ENCODE assay signal across 24 mouse cellular contexts in the genomic region with DNA sequence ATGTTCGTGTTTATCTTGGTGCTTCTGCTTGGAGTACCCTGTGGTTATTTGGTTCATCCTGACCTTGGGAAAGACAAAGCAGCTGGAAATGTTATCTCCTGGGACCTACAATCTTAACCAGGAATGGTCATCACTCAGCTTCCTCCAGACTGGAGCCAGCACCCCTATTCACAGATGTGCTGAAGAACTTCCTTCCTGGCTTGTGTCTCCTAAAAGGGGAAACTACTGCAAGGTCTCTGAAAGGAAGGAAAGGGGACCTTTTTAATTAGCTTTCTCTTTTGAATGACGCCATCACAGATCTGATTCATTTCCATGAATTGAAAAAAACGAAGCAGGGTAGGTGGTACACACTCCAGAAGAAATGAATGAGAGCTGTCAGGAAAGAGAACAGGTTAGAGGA.
DNase-seq lines count a peak whose midpoint lies in the region; ATAC-seq and TF ChIP-seq lines count a peak whose summit lies in the region.
"Had no signal": no experiment of that assay in that cellular context is flagged by ENCODE, and none has a peak within 500 bp of the region (broad histone marks: within the 10 kb centered on the region; RNA-seq: fewer than 3 reads in every experiment).

No protein-coding gene starts in this region.

- no peak overlapping the region for H3K9ac ChIP-seq in heart, postnatal 0 days (replicated peaks; ENCODE audit: low read depth, low read length)
- H3K9ac ChIP-seq in kidney, postnatal 0 days (ENCODE audit: low read depth, low read length) = no peak overlapping the region
- H3K9ac ChIP-seq: embryonic facial prominence, embryonic 12.5 days; forebrain, embryonic 12.5 days; liver, embryonic 13.5 days; stomach, embryonic 15.5 days had no signal

- WGBS in heart, postnatal 0 days = 59% methylated on average over 3 of the region's 3 CpGs
- 76% methylated on average over 3 of the region's 3 CpGs for WGBS in kidney, postnatal 0 days

- no peak overlapping the region for H3K4me3 ChIP-seq in heart, postnatal 0 days (ENCODE audit: low read depth, low read length)
- no peak overlapping the region for H3K4me3 ChIP-seq in kidney, postnatal 0 days (replicated peaks; ENCODE audit: low read depth, low read length)
- H3K4me3 ChIP-seq: embryonic facial prominence, embryonic 12.5 days; erythroblast, embryonic 14.5 days; forebrain, embryonic 12.5 days; layer of hippocampus, adult 2 months; liver, embryonic 13.5 days; midbrain, embryonic 10.5 days; stomach, embryonic 15.5 days had no signal

- no peak overlapping the region for H3K27ac ChIP-seq in heart, postnatal 0 days (ENCODE audit: low read depth)
- no peak overlapping the region for H3K27ac ChIP-seq in kidney, postnatal 0 days
- H3K27ac ChIP-seq: embryonic facial prominence, embryonic 12.5 days; forebrain, embryonic 12.5 days; hindbrain, postnatal 0 days; layer of hippocampus, adult 2 months; liver, embryonic 13.5 days; midbrain, embryonic 10.5 days; stomach, embryonic 15.5 days had no signal

- no peaks in the 10 kb centered on the region for H3K9me3 ChIP-seq in heart, postnatal 0 days (replicated peaks; ENCODE audit: control insufficient read depth, low read length)
- H3K9me3 ChIP-seq in kidney, postnatal 0 days (replicated peaks; ENCODE audit: low read length) = no peaks in the 10 kb centered on the region
- H3K9me3 ChIP-seq: embryonic facial prominence, embryonic 12.5 days; forebrain, embryonic 12.5 days; liver, embryonic 13.5 days; midbrain, embryonic 10.5 days; stomach, embryonic 15.5 days had no signal

- ATAC-seq in heart, postnatal 0 days (ENCODE audit: insufficient read depth, low read depth) = 0 out of 2 replicates have a peak, but pooled peaks have one; percentile 17
- ATAC-seq in kidney, postnatal 0 days (replicated peaks; ENCODE audit: low FRiP score, low read depth) = no peak
- ATAC-seq: CD4-positive, CD25-positive, alpha-beta regulatory T cell, adult 4 months; hindbrain, postnatal 0 days; intestine, embryonic 16.5 days; midbrain, embryonic 16.5 days had no signal

- H3K4me2 ChIP-seq in heart, postnatal 0 days (ENCODE audit: low read depth, low read length) = no peak overlapping the region
- H3K4me2 ChIP-seq in kidney, postnatal 0 days (ENCODE audit: low read length) = no peak overlapping the region
- H3K4me2 ChIP-seq: embryonic facial prominence, embryonic 12.5 days; forebrain, embryonic 12.5 days; liver, embryonic 13.5 days; stomach, embryonic 15.5 days had no signal

- peak; percentile 8 for DNase-seq in adrenal gland, postnatal 14 days
- no peak for DNase-seq in adrenal gland, adult 18-20 months (ENCODE audit: low spot score in 2 of 2)
- DNase-seq in heart, postnatal 0 days (ENCODE audit: low spot score) = no peak
- no peak for DNase-seq in heart, postnatal 36 days
- peak; percentile 23 for DNase-seq in kidney, postnatal 0 days (ENCODE audit: low spot score)
- no peak for DNase-seq in kidney, postnatal 25 days
- DNase-seq in 416B (ENCODE audit: low read depth) = peak; percentile 11
- DNase-seq in frontal cortex, postnatal 14 days (ENCODE audit: low spot score in 2 of 2) = no peak
- DNase-seq: cerebellum, adult 11-12 months; cerebellum, postnatal 14 days; gastrocnemius, postnatal 36 days; liver, embryonic 13.5 days; right cerebral cortex, postnatal 4 days; thymus, postnatal 25 days had no signal

- H3K4me1 ChIP-seq in heart, postnatal 0 days (ENCODE audit: control insufficient read depth, insufficient read depth) = peaks cover 15% of the 10 kb centered on the region; the same call in 1 of the 2 replicates
- no peaks in the 10 kb centered on the region for H3K4me1 ChIP-seq in kidney, postnatal 0 days (replicated peaks; ENCODE audit: insufficient read depth, low read length)
- H3K4me1 ChIP-seq: embryonic facial prominence, embryonic 12.5 days; liver, embryonic 13.5 days; stomach, embryonic 15.5 days had no signal

- no peaks in the 10 kb centered on the region for H3K36me3 ChIP-seq in heart, postnatal 0 days (replicated peaks; ENCODE audit: control insufficient read depth, insufficient read depth, low read length)
- no peaks in the 10 kb centered on the region for H3K36me3 ChIP-seq in kidney, postnatal 0 days (ENCODE audit: insufficient read depth, low read length)
- H3K36me3 ChIP-seq: embryonic facial prominence, embryonic 12.5 days; forebrain, embryonic 12.5 days; liver, embryonic 13.5 days; midbrain, embryonic 10.5 days; stomach, embryonic 15.5 days had no signal

- TF ChIP-seq EP300 in heart, postnatal 0 days (IDR thresholded peaks at IDR 0.05; ENCODE audit: low read depth) = peak; percentile 70

- intact Hi-C loops in heart, postnatal 36 days (cut with DNase I) = loop anchor here (5.0 kb wide), 3 partner anchors 43 to 577 kb away; no protein-coding TSS in a partner anchor

- no peaks in the 10 kb centered on the region for H3K27me3 ChIP-seq in heart, postnatal 0 days (ENCODE audit: control insufficient read depth, insufficient read depth, low read length)
- H3K27me3 ChIP-seq in kidney, postnatal 0 days (ENCODE audit: insufficient read depth, low read length) = no peaks in the 10 kb centered on the region
- H3K27me3 ChIP-seq: embryonic facial prominence, embryonic 12.5 days; forebrain, embryonic 12.5 days; liver, embryonic 13.5 days; stomach, embryonic 15.5 days had no signal

- TF ChIP-seq CTCF in heart, postnatal 0 days (IDR thresholded peaks at IDR 0.05; ENCODE audit: low read depth) = no peak
- TF ChIP-seq CTCF in kidney, postnatal 0 days (IDR thresholded peaks at IDR 0.05; ENCODE audit: low read depth) = no peak

Comparison
In these comparisons a context has a peak if more than half of its experiments do, and no peak if none do; other contexts are left out.
1. DNase-seq: peak in adrenal gland, postnatal 14 days (single experiment), kidney, postnatal 0 days (single experiment) and 416B (single experiment); none in adrenal gland, adult 18-20 months (0 of 2), heart, postnatal 0 days (single experiment), heart, postnatal 36 days (0 of 2), kidney, postnatal 25 days (0 of 2) and frontal cortex, postnatal 14 days (0 of 2).